Mouse (Mus musculus) thymus, postnatal 36 days (tissue): ENCODE results near the gene Anxa8.

ENCODE experiments used
- DNase-seq, 2 experiments: peaks; one replicate each; pipeline ENCODE4 v3.0.0; 2022; ENCODE audit warnings: mixed read lengths in 2 of 2

The Anxa8 gene

GRCm38 (mm10) chr14:34120016-34120910 lies 34.5 kb downstream of the Anxa8 start:
- no peak for DNase-seq

DNA sequence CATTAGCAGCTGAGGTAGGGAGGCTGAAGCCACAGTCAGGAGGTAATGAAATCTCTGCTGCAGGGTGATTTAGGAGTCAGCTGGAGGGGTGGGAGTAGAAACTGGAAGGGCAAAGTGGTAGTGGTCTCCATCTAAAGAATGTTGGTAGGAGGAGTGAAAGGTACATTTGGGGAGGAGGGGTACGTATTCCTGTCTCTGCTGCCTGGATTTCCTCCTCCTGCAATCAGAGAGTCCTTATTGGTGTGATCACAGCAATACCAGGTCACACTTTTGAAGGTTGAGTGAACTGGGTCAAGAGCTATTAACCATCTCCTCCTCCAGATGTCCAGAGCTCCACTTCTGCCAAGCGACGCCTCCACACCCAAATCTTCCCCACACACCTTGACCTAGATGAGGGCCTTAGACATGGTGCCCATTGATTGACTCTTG lies 35.2 kb downstream of the Anxa8 start:
- no peak for DNase-seq

GRCm38 (mm10) chr14:34121691-34122090 lies 35.9 kb downstream of the Anxa8 start:
- DNase-seq, result no peak

GRCm38 (mm10) chr14:34131216-34131615 lies 45.4 kb downstream of the Anxa8 start:
- no peak for DNase-seq

DNA sequence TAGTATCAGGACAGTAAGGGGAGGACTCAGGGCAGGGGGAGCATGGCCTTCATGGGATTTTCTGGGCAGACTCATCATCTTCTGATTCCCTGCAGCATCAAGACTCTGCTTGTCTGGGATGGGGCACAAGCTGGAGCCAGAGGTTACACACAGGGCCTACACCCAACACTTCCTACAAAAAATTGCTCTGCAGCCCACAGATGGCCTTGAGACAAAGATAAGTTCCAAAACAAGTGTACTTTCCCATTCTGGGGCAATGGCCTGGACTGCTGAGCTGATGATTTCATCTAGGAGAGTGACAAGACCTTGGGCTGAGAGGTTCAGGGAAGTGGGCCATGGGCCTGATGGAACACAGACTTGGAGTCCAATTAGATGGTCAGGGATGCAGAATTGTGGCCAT lies 49.6 kb downstream of the Anxa8 start:
- DNase-seq, result no peak

DNA sequence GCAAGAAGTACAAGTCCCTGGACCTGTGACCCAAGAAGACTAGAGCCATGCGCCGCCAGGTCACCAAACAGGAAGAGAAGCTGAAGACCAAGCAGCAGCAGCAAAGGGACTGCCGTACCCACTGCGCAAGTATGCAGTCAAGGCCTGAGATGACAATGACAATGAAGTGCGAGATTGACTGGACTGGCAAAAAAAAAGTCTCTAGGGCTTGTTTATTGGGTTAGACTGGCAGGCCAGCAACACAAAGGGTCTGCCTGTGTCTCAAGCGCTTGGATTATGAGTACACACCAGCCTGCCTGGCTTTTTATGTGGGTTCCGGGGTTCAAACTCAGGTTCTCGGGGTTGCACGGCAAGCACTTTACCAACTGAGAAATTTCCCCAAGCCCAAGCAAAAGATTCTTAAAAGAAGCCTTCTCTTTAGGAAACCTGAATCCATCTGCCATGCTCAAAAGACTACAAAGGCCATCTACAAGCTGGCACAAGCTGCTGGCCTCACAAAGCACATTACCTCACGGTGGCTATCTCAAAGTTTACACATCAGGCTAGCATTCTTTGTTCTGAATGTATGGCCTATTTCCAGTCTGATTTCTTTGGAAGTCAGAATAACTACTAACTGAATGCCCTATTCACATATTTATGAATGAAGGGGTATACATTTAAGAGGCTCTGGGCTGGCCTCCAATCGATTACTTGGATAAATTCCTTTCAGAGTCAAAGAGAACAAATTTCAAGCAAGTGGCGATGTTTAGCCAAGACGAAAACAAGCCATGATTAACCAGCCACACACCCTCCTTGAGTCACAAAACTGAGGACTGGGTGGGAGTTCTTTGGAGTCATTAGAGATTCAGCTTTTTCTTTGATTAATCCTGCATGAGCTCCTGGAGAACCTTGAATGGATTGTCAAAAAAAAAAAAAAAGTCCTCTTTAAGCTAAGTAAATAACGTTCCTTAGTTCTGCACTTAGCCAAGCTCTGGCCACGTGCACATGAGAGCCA lies 54.2 kb downstream of the Anxa8 start:
- no peak for DNase-seq

DNA sequence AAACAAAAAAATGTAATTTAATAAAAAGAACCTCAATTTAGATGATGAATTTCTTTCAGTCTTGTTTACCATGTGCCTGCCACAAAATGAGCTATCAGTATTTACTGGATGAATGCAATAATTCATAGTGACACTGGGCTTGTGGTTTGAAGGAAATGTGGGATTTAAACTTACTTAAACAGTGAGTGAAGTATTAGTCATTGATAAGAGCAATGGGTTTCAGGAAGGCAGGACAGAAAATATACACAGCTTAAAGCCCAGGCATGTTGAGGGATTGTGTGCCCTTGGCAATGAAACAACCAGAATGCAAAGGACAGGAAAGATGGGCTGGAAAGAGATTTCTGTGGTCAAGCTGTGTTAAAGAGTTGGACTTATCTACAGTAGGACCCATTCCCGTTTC lies 56.5 kb downstream of the Anxa8 start:
- no peak for DNase-seq

GRCm38 (mm10) chr14:34142915-34143314 lies 57.1 kb downstream of the Anxa8 start:
- DNase-seq, result no peak
